Mouse (Mus musculus) stomach, embryonic 16.5 days (tissue): ENCODE results near the gene Dlgap1. TPM values are rescaled to one million over a fixed set of nuclear protein-coding genes. Genes with fewer than 3 reads are reported as not detected.

Experiments used
- ATAC-seq: fragments of 200-750 bp; cut with Nextera tagmentation; 2 replicates; pipeline ENCODE4 v1.8.0; 2017; ENCODE audit warnings: moderate number of reproducible peaks, moderate TSS enrichment; ENCODE audit not compliant: insufficient read depth, low FRiP score
- H3K27ac ChIP-seq: fragments of 300-500 bp; sonication (generic); 2 replicates; pipeline ENCODE4 v1.5.1; 2014; ENCODE audit warnings: low read length
- H3K27me3 ChIP-seq: fragments of 300-500 bp; sonication (generic); 2 replicates; pipeline ENCODE4 v1.6.1; 2014; ENCODE audit warnings: low read length, control low read depth, mixed read lengths; ENCODE audit not compliant: control insufficient read depth, insufficient read depth
- H3K36me3 ChIP-seq: fragments of 300-500 bp; sonication (generic); 2 replicates; pipeline ENCODE4 v1.6.1; 2014; ENCODE audit warnings: low read length; ENCODE audit not compliant: control insufficient read depth, insufficient read depth
- H3K4me1 ChIP-seq: fragments of 300-500 bp; sonication (generic); 2 replicates; pipeline ENCODE4 v1.6.1; 2014; ENCODE audit warnings: low read length, control low read depth, mixed read lengths; ENCODE audit not compliant: control insufficient read depth, insufficient read depth
- H3K4me2 ChIP-seq: fragments of 300-500 bp; sonication (generic); 2 replicates; pipeline ENCODE4 v1.6.1; 2014; ENCODE audit warnings: low read depth, low read length, mixed read lengths
- H3K4me3 ChIP-seq: fragments of 300-500 bp; sonication (generic); replicated peaks from 2 replicates; pipeline ENCODE4 v1.5.1; 2014; ENCODE audit warnings: mild to moderate bottlenecking, low read length
- H3K9ac ChIP-seq: fragments of 300-500 bp; sonication (generic); 2 replicates; pipeline ENCODE4 v1.6.1; 2014; ENCODE audit warnings: low read length
- H3K9me3 ChIP-seq: fragments of 300-500 bp; sonication (generic); replicated peaks from 2 replicates; pipeline ENCODE4 v1.6.1; 2016; ENCODE audit warnings: low read length, control low read depth; ENCODE audit not compliant: control insufficient read depth
- WGBS: fragments of 180-500 bp; shearing (Covaris S2); extraction: QIAGEN DNeasy Blood & Tissue Kit; methylation state at CpG from one replicate; pipeline ENCODE4 v1.1.7; 2014; 5-methylcytosine and 5-hydroxymethylcytosine counted together
- polyA plus RNA-seq: library from polyadenylated mRNA; unstranded; fragments of >200 nt; fragmentation: Nextera tagmentation; extraction: Ambion mirVana; gene quantifications from 2 replicates; pipeline ENCODE4 v1.2.1, GENCODE M21; 2015

The Dlgap1 gene
- polyA plus RNA-seq, 1 experiment from 2014 or later: 3.2 TPM

DNA sequence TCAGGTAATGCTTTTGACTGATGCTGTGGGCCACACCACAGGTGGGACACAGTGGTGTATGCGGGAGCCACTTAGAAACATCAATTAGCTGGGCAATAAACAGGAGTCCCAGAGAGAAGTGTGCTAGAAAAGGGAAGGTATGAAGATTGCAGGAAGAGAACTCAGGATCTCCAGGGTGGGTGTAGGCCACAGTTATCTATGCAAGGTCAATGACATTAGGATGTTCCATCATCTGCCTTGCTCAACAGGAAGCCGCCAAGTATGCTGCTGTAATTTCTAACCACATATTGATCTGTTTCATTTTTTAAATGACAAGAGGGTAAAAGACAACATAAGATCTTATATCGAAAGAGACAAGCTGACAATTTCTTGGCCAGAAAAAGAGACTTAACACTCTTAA, 542.5 kb downstream of the Dlgap1 start:
- H3K27ac ChIP-seq: no peak overlapping the region
- no peaks in the 10 kb centered on the region for H3K4me1 ChIP-seq
- no peaks in the 10 kb centered on the region for H3K36me3 ChIP-seq
- no peak overlapping the region for H3K4me3 ChIP-seq
- WGBS: 83% methylated on average over 3 of the region's 3 CpGs
- H3K9ac ChIP-seq: no peak overlapping the region
- H3K27me3 ChIP-seq: no peaks in the 10 kb centered on the region
- H3K9me3 ChIP-seq: no peaks in the 10 kb centered on the region
- H3K4me2 ChIP-seq: no peak overlapping the region
- ATAC-seq: no peak

DNA sequence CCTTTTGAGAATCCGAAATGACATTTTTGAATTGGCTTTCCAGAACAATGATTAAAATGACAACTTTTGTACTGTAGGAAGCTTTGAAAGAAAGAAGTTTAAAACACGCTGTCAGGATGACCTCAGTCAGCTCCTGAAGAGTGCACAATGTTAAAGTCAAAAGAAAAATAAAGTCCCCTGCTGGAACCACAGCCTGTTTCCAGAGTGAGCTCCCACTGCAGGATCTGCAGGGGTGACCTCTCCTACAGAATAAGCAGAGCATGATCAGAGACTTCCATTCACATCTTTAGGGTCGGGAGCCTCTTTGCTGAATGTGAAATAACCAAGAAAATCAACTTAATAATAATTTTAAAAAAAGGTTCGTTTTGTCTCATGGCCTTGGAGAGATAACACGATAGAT, 544.9 kb downstream of the Dlgap1 start:
- H3K4me2 ChIP-seq: no peak overlapping the region
- no peak overlapping the region for H3K27ac ChIP-seq
- H3K9me3 ChIP-seq: no peaks in the 10 kb centered on the region
- no peaks in the 10 kb centered on the region for H3K4me1 ChIP-seq
- no peaks in the 10 kb centered on the region for H3K36me3 ChIP-seq
- no peaks in the 10 kb centered on the region for H3K27me3 ChIP-seq
- 73% methylated on average over 5 of the region's 5 CpGs for WGBS
- no peak overlapping the region for H3K9ac ChIP-seq
- no peak overlapping the region for H3K4me3 ChIP-seq
- no peak for ATAC-seq

DNA sequence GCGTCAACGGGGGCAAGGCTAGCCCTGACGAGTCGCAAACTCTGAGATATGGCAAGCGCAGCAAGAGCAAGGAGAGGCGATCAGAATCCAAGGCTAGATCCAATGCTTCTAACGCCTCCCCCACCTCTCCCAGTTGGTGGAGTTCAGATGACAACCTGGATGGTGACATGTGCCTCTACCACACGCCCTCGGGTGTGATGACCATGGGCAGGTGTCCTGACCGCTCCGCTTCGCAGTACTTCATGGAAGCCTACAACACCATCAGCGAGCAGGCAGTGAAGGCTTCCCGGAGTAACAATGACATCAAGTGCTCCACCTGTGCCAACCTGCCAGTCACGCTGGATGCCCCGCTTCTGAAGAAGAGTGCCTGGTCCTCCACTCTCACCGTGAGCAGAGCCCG, 547.6 kb downstream of the Dlgap1 start:
- H3K9me3 ChIP-seq: no peaks in the 10 kb centered on the region
- no peak overlapping the region for H3K27ac ChIP-seq
- no peak for ATAC-seq
- no peaks in the 10 kb centered on the region for H3K27me3 ChIP-seq
- no peak overlapping the region for H3K4me3 ChIP-seq
- 88% methylated on average over 18 of the region's 18 CpGs for WGBS
- no peak overlapping the region for H3K9ac ChIP-seq
- H3K36me3 ChIP-seq: no peaks in the 10 kb centered on the region
- H3K4me2 ChIP-seq: no peak overlapping the region
- H3K4me1 ChIP-seq: no peaks in the 10 kb centered on the region

DNA sequence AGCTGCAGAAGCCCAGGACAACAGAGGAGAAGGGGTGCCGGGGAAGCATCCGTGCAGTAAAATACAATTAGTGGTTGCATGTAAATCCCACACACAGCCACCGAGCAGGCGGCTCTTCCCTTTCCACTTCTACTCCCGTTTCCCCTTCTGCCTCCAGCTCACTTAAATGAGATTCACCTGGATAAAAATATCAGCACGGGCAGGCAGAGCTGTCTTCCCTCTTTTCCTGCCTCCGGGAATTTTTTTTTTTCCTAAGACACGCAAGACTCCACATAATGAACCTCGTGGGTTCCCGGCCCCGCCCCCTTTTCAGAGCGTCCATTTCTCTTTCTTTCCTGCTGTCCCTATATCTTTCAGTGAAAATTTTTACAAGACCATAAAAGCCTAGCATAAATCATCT, 548.5 kb downstream of the Dlgap1 start:
- no peak overlapping the region for H3K27ac ChIP-seq
- H3K4me1 ChIP-seq: no peaks in the 10 kb centered on the region
- no peaks in the 10 kb centered on the region for H3K27me3 ChIP-seq
- H3K4me3 ChIP-seq: no peak overlapping the region
- ATAC-seq: no peak
- no peak overlapping the region for H3K4me2 ChIP-seq
- no peaks in the 10 kb centered on the region for H3K36me3 ChIP-seq
- no peaks in the 10 kb centered on the region for H3K9me3 ChIP-seq
- 79% methylated on average over 12 of the region's 12 CpGs for WGBS
- H3K9ac ChIP-seq: no peak overlapping the region

DNA sequence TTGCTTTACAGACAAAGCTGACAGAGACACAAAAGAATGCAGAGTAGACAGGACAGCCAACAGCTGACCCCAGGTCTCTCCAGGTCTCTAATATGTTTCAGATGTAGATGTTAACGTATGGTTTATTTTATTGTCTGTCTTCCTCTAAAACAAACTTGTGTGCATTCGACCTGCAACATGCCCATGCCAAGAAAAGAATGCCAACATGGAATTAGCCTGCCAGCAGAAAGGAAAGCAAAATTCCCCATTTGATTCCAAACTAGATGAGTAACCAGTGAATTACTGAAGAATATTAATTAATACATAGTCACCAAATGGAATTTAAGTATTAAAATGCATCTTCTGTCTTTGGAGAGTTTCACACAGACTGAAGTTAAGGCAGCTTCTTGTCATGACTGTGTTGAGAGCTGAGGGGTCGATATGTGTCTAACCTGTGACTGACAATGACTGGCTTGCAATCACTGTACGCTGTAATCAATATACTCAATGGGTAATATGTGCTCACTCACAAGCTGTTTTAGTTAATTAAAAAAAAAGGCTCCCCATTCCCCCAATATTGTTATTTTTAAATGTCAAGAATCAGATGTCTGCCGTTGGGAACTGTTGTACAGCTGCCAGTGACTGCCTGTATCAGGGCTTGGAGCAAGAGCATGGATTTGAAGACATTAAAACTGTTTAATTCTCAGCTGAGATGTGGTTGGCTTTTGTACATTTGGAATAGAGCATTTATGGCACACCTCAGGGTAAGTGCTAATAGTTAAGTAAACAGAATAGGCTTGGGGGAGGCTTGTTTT, 552.4 kb downstream of the Dlgap1 start:
- WGBS: 65% methylated on average over 5 of the region's 5 CpGs
- H3K4me2 ChIP-seq: peak overlapping the region; percentile 35

DNA sequence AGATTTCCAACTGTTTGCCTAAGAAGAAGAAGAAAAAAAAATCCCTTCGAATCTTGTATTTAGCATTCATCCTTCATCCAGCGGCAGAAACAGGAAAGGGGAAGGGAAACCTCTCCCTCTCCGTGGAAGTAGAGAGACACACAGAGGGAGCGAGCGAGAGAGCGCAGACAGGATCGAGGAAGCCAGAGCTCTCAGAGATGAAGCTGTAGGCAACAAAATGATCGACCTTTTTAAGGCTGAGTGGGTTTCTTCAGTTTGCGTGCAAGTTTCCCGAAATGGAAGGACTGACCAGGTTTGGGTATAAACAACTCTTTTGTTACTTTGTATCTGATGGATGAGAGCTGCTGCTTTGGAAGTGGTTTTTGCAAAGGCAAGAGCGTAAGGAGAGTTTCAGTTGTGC, 553.1 kb downstream of the Dlgap1 start:
- H3K4me1 ChIP-seq: no peaks in the 10 kb centered on the region
- H3K9me3 ChIP-seq: no peaks in the 10 kb centered on the region
- H3K27ac ChIP-seq: no peak overlapping the region
- 21% methylated on average over 11 of the region's 11 CpGs for WGBS
- peak overlapping the region; percentile 35 for H3K4me2 ChIP-seq
- no peaks in the 10 kb centered on the region for H3K36me3 ChIP-seq
- peak overlapping the region; percentile 28; the same call in 1 of the 2 replicates for H3K9ac ChIP-seq
- H3K27me3 ChIP-seq: no peaks in the 10 kb centered on the region
- H3K4me3 ChIP-seq: peak overlapping the region; percentile 31
- no peak for ATAC-seq

More for the DNA sequence above, 552.4 kb downstream of the Dlgap1 start:
- H3K27ac ChIP-seq: no peak overlapping the region
- H3K4me3 ChIP-seq: no peak overlapping the region
- no peaks in the 10 kb centered on the region for H3K27me3 ChIP-seq
- no peaks in the 10 kb centered on the region for H3K4me1 ChIP-seq
- H3K9ac ChIP-seq: no peak overlapping the region
- no peak for ATAC-seq
- H3K36me3 ChIP-seq: no peaks in the 10 kb centered on the region
- no peaks in the 10 kb centered on the region for H3K9me3 ChIP-seq

DNA sequence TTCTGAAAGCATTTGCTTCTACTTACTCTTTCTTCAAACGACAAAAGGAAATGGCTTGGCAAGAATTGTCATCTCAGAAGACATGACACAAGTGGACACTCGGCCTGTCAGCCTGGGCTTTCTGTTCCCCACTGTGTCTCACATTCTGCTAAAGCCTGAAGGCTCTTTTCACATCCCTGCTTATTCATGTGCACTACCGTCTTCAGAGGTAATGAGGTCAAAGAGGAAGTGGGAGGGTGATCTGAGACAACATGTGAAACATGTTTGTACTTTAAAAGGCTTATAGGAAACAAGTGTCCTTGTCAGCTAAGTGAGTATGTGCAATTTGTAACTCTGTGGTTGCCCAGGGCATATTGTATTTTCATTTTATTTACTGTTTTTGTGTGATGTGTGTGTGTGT, 557.1 kb downstream of the Dlgap1 start:
- no peaks in the 10 kb centered on the region for H3K9me3 ChIP-seq
- no peaks in the 10 kb centered on the region for H3K36me3 ChIP-seq
- 51% methylated on average over 3 of the region's 3 CpGs for WGBS
- H3K27ac ChIP-seq: no peak overlapping the region
- H3K4me3 ChIP-seq: no peak overlapping the region
- 0 out of 2 replicates have a peak, but pooled peaks cover 3% of the 10 kb centered on the region for H3K4me1 ChIP-seq
- no peaks in the 10 kb centered on the region for H3K27me3 ChIP-seq
- no peak overlapping the region for H3K4me2 ChIP-seq
- H3K9ac ChIP-seq: no peak overlapping the region
- no peak for ATAC-seq

DNA sequence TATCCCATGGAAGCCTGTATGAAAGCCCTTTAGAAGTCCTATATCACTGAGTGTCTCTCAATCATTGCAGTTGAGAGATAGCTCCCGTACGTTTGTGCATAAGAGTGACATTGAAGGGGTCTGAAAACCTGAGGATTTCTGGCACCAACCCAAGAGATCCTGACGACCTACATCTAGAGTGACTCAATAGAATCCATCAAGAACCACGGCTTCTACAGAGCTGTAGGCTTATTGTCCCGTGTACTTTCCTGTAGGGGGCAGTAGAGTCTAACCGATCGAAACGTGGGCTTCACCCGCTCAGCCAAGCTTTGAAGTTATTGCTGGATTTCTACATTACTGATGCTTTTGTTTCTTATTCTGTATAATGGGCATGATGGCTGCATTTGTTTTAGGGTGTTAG, 558.2 kb downstream of the Dlgap1 start:
- no peaks in the 10 kb centered on the region for H3K36me3 ChIP-seq
- no peak overlapping the region for H3K4me3 ChIP-seq
- H3K27me3 ChIP-seq: no peaks in the 10 kb centered on the region
- no peak overlapping the region for H3K27ac ChIP-seq
- H3K4me1 ChIP-seq: 0 out of 2 replicates have a peak, but pooled peaks cover 3% of the 10 kb centered on the region
- H3K9me3 ChIP-seq: no peaks in the 10 kb centered on the region
- H3K4me2 ChIP-seq: no peak overlapping the region
- no peak overlapping the region for H3K9ac ChIP-seq
- ATAC-seq: no peak; the same call in 1 of the 2 replicates
- 24% methylated on average over 9 of the region's 9 CpGs for WGBS

DNA sequence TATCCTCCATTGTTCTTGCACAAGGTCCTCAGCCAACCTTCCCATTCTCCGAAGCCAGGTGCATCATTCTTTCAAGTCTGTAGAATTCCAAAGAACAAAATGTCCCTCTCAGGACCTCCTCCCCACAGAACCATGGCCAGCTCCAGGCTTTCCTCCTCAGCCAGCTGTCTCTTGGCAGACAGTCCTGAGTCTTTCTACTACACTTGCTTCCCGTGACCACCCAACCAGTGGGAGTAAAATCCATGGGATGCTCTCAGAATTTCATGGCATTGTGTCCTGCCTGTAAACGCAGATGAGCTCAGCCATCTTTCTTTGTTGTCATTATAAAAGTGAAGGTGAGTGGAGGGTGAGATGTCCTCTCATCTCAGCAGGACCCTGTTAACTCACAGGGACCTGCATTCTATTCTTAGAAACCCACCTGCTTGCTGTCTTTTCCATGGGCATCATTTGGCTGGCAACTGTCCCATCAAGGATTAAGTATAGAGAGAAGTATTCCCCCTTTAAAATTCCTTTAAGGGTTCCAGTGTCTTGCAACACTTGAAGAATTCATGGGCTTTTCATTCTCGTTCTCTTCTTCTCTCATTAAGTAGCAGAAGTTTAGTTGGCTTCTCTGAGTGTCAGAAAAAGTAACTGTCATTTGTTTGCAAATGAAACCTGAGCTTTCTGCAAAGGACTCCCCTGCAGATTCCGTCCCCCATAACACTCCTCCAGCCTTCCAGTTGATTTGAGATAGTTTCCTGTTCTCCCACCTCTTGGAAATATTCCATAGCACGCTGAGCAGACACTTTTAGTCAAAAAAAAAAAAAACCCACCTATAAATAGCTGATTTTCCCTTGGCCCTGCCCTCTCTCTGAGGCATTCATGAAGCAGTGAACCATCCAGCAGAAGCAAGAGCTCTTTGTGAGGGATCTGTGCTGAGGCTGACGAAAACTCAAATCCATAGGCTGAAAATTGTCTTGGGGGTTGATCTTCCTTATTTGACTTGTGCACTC, 559.6 kb downstream of the Dlgap1 start:
- 37% methylated on average over 7 of the region's 7 CpGs for WGBS
- Histone ChIP-seq H3K27me3 (no peaks in the 10 kb centered on the region), H3K4me2 (no peak overlapping the region), H3K9me3 (no peaks in the 10 kb centered on the region), H3K27ac (no peak overlapping the region), H3K4me3 (no peak overlapping the region), H3K36me3 (no peaks in the 10 kb centered on the region), H3K9ac (no peak overlapping the region), H3K4me1 (0 out of 2 replicates have a peak, but pooled peaks cover 3% of the 10 kb centered on the region)
- no peak for ATAC-seq
